Mouse (Mus musculus) kidney, embryonic 15.5 days (tissue): ENCODE results near the gene Slitrk4. TPM values are rescaled to one million over a fixed set of nuclear protein-coding genes. Genes with fewer than 3 reads are reported as not detected.

Experiments
- ATAC-seq: fragments of 200-750 bp; cut with Nextera tagmentation; replicated peaks from 2 replicates; pipeline ENCODE4 v1.8.0; 2017; ENCODE audit warnings: moderate TSS enrichment; ENCODE audit not compliant: low FRiP score
- H3K27ac ChIP-seq: fragments of 300-500 bp; sonication (generic); 2 replicates; pipeline ENCODE4 v1.5.1; 2015; ENCODE audit warnings: mild to moderate bottlenecking, inconsistent platforms
- H3K27me3 ChIP-seq: fragments of 300-500 bp; sonication (generic); 2 replicates; pipeline ENCODE4 v1.6.1; 2015; ENCODE audit warnings: inconsistent platforms
- H3K36me3 ChIP-seq: fragments of 300-500 bp; sonication (generic); 2 replicates; pipeline ENCODE4 v1.6.1; 2015; ENCODE audit warnings: inconsistent platforms
- H3K4me1 ChIP-seq: fragments of 300-500 bp; sonication (generic); 2 replicates; pipeline ENCODE4 v1.6.1; 2015; ENCODE audit warnings: inconsistent platforms
- H3K4me2 ChIP-seq: fragments of 300-500 bp; sonication (generic); 2 replicates; pipeline ENCODE4 v1.6.1; 2015; ENCODE audit warnings: moderate library complexity, mild to moderate bottlenecking, inconsistent platforms
- H3K4me3 ChIP-seq: fragments of 300-500 bp; sonication (generic); replicated peaks from 2 replicates; pipeline ENCODE4 v1.5.1; 2015; ENCODE audit warnings: mild to moderate bottlenecking, inconsistent platforms
- H3K9ac ChIP-seq: fragments of 300-500 bp; sonication (generic); 2 replicates; pipeline ENCODE4 v1.6.1; 2015; ENCODE audit warnings: mild to moderate bottlenecking, inconsistent platforms
- H3K9me3 ChIP-seq: fragments of 300-500 bp; sonication (generic); replicated peaks from 2 replicates; pipeline ENCODE4 v1.6.1; 2016; ENCODE audit warnings: inconsistent platforms
- WGBS: fragments of 180-500 bp; shearing (Covaris S2); methylation state at CpG from one replicate; pipeline ENCODE4 v1.1.7; 2015; ENCODE audit warnings: mixed read lengths; 5-methylcytosine and 5-hydroxymethylcytosine counted together
- polyA plus RNA-seq: library from polyadenylated mRNA; unstranded; fragments of >200 nt; fragmentation: Nextera tagmentation; extraction: Ambion mirVana; gene quantifications from 2 replicates; pipeline ENCODE4 v1.2.1, GENCODE M21; 2015

The Slitrk4 gene
- 1.3 and 1.6 TPM in 2 replicates for polyA plus RNA-seq

- peaks cover 6% of the 10 kb centered on the region; the same call in 1 of the 2 replicates for H3K27me3 ChIP-seq
- H3K4me1 ChIP-seq = no peaks in the 10 kb centered on the region
- peak within 1 kb of the TSS; percentile 48 for H3K4me3 ChIP-seq
- no peaks in the 10 kb centered on the region for H3K9me3 ChIP-seq
- no peaks in the 10 kb centered on the region for H3K36me3 ChIP-seq
- no peak within 1 kb of the TSS for H3K27ac ChIP-seq
- peak within 1 kb of the TSS; percentile 23; the same call in 1 of the 2 replicates for H3K9ac ChIP-seq
- WGBS = 16% methylated on average over 51 of the region's 54 CpGs
- peak within 1 kb of the TSS; percentile 69 for H3K4me2 ChIP-seq
- ATAC-seq = peak; percentile 75
Observed at GRCm38 (mm10) chrX:64276290-64277125, at the start of gene Slitrk4. Slitrk4 (minus strand) TSS chrX:64276996.

DNA sequence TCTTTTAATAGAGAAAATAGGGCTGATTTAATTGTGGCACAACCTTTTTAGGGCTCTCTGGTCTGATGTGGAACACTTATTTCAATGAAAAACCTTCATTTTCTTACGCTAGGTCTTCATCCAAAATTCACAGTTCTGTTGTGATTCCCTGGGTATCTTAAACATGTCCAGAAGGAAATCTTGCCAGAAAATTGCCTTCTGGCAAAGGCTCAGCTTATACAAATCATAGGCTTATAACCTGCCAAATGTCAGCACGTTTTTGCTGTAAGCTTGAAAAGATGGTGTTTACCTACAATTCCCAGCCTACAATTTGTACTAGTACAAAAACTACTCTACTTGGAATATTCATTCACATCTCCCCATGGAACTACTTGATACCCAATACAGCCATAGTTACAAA, 42.7 kb upstream of the Slitrk4 start:
- H3K4me3 ChIP-seq = no peak overlapping the region
- H3K36me3 ChIP-seq = no peaks in the 10 kb centered on the region
- no peaks in the 10 kb centered on the region for H3K4me1 ChIP-seq
- H3K27me3 ChIP-seq = no peaks in the 10 kb centered on the region
- no peaks in the 10 kb centered on the region for H3K9me3 ChIP-seq
- H3K4me2 ChIP-seq = no peak overlapping the region
- 64% methylated on average over 2 of the region's 2 CpGs for WGBS
- no peak overlapping the region for H3K27ac ChIP-seq
- no peak for ATAC-seq
- H3K9ac ChIP-seq = no peak overlapping the region

- Histone ChIP-seq H3K27ac (no peak overlapping the region), H3K4me1 (no peaks in the 10 kb centered on the region), H3K36me3 (no peaks in the 10 kb centered on the region), H3K27me3 (peaks cover 6% of the 10 kb centered on the region; the same call in 1 of the 2 replicates), H3K9ac (no peak overlapping the region), H3K4me2 (peak overlapping the region; percentile 69), H3K4me3 (no peak overlapping the region), H3K9me3 (no peaks in the 10 kb centered on the region)
- WGBS = 19% methylated on average over 6 of the region's 6 CpGs
- no peak for ATAC-seq
Observed at GRCm38 (mm10) chrX:64277991-64278301, 1.1 kb upstream of the Slitrk4 start.

- WGBS = 14% methylated on average over 22 of the region's 22 CpGs
- H3K27ac ChIP-seq = no peak overlapping the region
- ATAC-seq = 0 out of 2 replicates have a peak, but pooled peaks have one; percentile 9
- H3K4me2 ChIP-seq = peak overlapping the region; percentile 69
- no peaks in the 10 kb centered on the region for H3K36me3 ChIP-seq
- no peaks in the 10 kb centered on the region for H3K9me3 ChIP-seq
- H3K4me1 ChIP-seq = no peaks in the 10 kb centered on the region
- peaks cover 6% of the 10 kb centered on the region; the same call in 1 of the 2 replicates for H3K27me3 ChIP-seq
- H3K9ac ChIP-seq = no peak overlapping the region
- peak overlapping the region; percentile 48 for H3K4me3 ChIP-seq
Observed at GRCm38 (mm10) chrX:64277126-64277990, 562 bp upstream of the Slitrk4 start.

GRCm38 (mm10) chrX:64275501-64276289, 1.1 kb downstream of the Slitrk4 start:
- no peaks in the 10 kb centered on the region for H3K9me3 ChIP-seq
- no peak overlapping the region for H3K27ac ChIP-seq
- H3K4me2 ChIP-seq = peak overlapping the region; percentile 69
- peak; percentile 46 for ATAC-seq
- no peaks in the 10 kb centered on the region for H3K36me3 ChIP-seq
- H3K9ac ChIP-seq = 0 out of 2 replicates have a peak overlapping the region, but pooled peaks have one; percentile 23
- peaks cover 6% of the 10 kb centered on the region; the same call in 1 of the 2 replicates for H3K27me3 ChIP-seq
- WGBS = 9% methylated on average over 40 of the region's 41 CpGs
- H3K4me3 ChIP-seq = peak overlapping the region; percentile 48
- H3K4me1 ChIP-seq = no peaks in the 10 kb centered on the region

DNA sequence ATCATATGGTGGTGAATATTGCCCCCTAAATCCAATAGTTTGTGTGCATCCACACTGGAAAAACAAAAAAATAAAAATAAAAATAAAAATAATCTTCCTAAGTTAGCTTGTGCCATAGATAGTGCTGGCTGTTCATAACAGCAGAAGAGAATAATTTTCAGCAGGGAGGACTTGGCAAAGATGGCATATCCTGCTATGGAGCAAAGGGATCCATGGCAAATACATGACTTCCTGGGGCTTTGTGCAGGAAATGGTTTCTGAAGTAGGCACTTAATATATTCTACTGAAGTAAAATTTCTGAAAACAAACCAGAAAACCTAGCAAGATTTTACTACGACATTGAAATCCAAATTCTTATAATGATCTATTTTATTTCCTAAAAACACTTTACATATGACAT, 13.3 kb downstream of the Slitrk4 start:
- Histone ChIP-seq H3K36me3 (no peaks in the 10 kb centered on the region), H3K4me3 (no peak overlapping the region), H3K9me3 (no peaks in the 10 kb centered on the region), H3K4me2 (no peak overlapping the region), H3K4me1 (no peaks in the 10 kb centered on the region), H3K27me3 (no peaks in the 10 kb centered on the region), H3K27ac (no peak overlapping the region), H3K9ac (no peak overlapping the region)
- 85% methylated on average over 1 of the region's 1 CpGs for WGBS
- ATAC-seq = no peak

Other genes starting within 250 kb of the Slitrk4 start
- not detected in 2 replicates for gene Gm6760, start 124.8 kb downstream of the Slitrk4 start, polyA plus RNA-seq
- gene 3830417A13Rik, start 103.4 kb downstream of the Slitrk4 start, polyA plus RNA-seq = not detected in 2 replicates